Mouse (Mus musculus): Measurements from ENCODE around the gene Tldc1.

Gene Tldc1

DNA sequence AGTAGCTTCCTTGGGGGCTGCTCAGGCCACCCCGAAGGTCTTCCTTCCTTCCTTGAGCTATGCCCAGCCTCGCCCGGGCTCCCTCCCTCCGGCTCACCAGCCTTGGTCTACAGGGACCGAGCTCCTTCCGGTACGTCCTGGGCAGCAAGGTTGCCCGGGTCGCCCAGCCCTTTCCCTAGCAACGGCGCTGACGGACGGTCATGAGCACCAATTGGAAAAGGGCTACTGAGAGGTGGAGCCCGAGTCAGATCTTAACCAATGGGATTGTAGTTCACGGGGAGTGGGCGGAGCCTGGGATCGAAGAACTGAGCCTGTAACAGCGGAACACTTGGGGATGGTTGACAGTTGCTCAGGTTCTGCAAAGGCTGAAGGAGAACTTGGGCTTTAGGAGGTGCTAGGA is at the start of gene Tldc1:
Gene Tldc1 (minus strand): TSS at position 154 of the 400 bp plus-strand sequence.
- peak; percentile 100 for DNase-seq (ENCODE audit: low read depth)

DNA sequence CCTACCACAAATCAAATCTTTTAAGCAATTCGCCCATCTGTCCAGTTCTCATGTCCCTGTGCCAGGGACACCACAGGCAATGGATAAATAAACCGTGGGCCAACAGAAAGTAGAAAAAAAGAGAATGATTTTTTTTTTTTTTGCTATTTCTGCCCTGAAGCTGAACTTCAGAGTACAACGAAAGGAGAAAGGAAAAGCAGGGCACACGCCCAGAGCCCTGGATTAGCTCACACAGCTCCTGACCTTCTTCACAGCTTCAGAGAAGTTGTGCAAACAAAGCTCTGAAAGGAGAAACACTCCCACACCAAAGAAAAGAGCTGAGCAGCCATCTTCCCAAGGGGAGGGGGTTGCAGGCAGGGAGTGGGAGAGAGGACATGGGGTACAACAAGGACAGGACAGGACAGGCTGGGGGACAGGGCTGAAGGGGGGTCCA is 49.5 kb upstream of the Tldc1 start:
- DNase-seq (ENCODE audit: low read depth): no peak

DNA sequence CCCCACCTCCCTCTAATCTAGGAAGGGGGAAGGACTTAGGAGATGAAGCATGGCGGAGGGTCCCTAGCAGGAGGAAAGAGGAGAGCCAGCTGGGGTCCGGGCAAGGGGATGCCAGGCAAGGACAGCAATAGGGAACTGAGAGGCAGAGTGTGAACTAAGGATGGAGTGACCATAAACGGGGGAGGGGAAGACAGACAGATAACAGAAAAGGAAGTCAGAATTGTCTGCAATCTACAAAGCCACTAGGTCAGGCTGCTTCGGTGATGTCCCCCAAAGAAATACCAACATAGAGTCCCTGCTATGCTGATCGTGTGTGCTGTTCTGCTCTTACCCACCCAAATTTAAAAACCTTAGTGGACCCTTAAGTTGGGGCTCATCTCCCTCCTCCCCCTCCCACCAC is 48.8 kb upstream of the Tldc1 start:
- no peak for DNase-seq (ENCODE audit: low read depth)

DNA sequence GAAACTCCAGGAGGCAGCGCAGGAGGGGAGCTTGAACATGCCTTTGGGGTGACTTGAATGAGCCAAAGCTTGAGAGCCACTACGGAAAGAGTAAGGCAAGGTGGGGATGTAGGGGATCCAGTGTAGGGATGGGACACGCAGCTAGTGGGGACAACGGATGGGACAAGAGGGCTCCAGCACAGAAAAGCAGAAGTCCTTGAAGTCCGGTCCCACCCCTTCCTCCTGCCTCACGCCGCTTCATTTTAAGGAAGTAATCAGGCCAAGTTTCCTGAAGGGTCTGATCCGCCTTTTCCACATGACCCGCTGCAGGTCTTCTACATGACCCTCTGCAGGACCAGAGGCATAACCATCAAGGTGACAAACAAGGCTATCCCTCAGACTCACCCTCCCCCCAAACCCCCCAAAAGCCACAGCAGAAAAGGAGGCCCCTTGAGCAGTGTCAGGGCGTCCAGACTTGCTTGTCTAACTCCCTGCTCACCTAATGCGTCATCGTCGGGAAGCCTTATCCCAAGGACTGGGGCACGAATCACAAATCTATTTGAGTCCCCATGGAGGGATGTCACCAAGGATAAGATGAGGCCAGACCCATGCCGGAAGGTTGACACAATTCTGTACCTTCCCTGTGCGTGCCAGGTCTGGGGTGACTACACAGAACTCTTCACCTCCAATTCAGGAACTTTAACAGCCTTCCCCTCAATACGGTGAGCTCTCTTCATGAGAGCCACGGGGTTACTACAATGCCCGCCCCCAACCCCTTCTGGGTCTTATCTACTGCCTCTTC is 47.9 kb upstream of the Tldc1 start:
- no peak for DNase-seq (ENCODE audit: low read depth)

DNA sequence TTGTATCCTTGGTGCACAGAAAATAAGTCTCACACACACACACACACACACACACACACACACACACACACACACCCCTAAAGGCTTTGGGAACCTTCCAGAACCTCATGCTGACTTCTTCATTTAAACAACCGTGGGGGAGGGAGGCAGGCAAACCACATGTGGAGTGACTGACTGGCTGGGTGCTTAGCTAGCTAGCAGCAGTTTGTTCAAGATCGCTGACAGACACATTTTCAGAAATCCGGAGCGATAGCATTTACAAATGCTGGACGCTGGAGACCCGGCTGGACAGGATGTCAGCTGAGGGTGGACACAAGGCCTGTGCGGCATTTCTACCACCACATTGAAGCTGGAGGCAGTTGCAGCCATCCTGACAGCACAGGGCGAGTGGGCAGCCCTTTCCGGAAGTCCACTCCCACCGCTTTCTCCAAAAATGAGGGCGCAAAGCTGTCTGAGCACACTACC is 46.6 kb upstream of the Tldc1 start:
- DNase-seq (ENCODE audit: low read depth): peak; percentile 78

GRCm38 (mm10) chr8:119824100-119824499 is 45.9 kb upstream of the Tldc1 start:
- DNase-seq (ENCODE audit: low read depth): no peak

DNA sequence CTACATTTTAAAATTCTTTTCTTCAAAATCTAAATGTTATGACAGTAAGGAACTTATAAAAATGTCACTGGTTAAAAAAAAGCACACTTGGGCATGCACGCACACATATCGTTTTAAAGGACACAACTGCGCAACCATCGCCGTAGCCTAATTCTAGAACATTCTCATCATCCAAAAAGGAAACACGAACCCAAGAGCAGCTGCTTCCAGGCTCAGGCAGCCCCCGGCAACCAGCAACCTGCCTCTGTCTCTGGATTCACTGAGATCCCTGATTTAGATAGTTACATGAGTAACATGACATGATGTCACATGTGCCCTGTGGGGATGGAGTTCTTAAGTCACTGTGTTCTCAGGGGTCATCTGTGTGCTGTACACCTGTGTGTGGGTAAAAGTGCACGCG is 45.1 kb upstream of the Tldc1 start:
- DNase-seq (ENCODE audit: low read depth): no peak

- no peak for DNase-seq (ENCODE audit: low read depth)
These were observed 43.5 kb upstream of the Tldc1 start for GRCm38 (mm10) chr8:119821691-119822090.

- DNase-seq (ENCODE audit: low read depth): no peak
These were observed 41.8 kb upstream of the Tldc1 start for GRCm38 (mm10) chr8:119819976-119820375.

- no peak for DNase-seq (ENCODE audit: low read depth)
These were observed 41.1 kb upstream of the Tldc1 start for GRCm38 (mm10) chr8:119819316-119819715.

DNA sequence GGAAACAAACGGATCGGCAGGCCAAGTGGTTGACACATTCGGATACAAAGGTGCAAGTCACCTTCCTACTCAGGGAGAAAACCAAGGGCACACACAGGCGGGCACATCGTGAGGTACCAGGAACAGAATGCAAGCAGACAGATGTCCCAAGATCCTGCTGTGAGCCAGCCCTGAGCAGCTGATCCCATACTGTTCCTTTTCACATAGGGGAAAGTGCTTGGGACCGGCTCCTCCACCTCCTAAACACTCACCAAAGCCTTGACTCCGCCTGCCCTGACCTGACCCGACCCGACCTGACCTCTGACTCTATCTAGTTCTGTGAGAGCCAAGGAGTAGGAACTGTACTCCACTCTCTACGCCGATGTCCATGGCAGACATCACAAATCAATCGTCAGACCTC is 39.2 kb upstream of the Tldc1 start:
- no peak for DNase-seq (ENCODE audit: low read depth)

- no peak for DNase-seq (ENCODE audit: low read depth)
These were observed 38.0 kb upstream of the Tldc1 start for GRCm38 (mm10) chr8:119816219-119816618.

DNA sequence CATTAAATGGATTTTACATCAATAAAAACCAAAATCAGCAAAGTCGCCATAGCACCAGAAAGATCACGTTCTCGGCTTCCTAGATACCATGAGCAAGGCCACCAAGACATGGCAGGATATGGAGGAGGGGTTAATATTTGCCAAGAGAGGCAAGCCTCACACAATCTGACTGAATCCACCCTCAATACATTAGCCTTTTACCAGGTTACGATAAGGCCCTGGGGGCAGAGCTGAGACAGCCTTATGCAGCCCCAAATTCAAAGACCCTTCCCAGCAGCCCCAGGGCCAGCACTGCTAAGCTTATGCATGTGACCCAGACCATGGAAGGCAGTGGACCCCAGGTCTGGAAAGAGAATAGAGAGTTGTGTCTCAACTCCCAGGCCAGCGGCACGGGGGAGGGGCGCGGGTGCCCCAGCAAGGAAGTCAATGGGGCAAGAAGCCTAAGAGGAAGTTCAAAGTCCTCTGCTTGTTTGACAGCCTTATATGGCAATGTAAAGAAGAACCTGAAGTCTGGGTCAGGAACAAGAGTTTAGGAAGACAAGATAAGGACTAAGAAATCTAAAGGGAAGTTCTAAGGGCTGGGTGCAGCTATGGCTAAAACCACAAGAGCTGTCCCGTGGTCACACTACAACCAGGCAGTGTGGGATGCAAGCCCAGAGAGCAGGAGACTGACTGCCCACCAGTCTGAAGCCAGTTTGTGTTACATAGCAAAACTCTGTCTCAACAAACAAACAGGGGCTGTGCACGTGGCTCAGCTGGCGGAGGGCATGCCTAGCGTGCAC is 34.6 kb upstream of the Tldc1 start:
- DNase-seq (ENCODE audit: low read depth): no peak

DNA sequence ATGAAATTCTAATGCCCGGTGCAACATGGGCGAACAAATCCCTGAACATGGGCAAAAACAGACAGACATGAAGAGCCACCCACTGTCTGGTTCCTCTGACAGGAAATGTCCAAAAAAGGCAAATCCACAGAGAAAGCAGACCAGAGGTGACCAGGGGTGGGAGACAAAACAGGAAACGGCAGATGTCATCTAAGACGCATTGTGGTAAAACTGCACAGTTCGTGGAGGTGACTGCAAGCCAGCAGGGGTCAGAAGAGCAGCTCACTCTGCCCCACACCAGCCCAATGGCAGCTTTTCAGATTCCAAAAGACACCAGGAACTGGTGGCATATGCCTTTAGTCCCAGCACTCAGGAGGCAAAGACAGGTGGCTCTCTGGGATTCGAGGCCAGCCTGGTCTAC is 33.7 kb upstream of the Tldc1 start:
- DNase-seq (ENCODE audit: low read depth): no peak

GRCm38 (mm10) chr8:119810953-119811499 is 32.8 kb upstream of the Tldc1 start:
- no peak for DNase-seq (ENCODE audit: low read depth)

- DNase-seq (ENCODE audit: low read depth): no peak
These were observed 32.1 kb upstream of the Tldc1 start for GRCm38 (mm10) chr8:119810127-119810868.

GRCm38 (mm10) chr8:119809620-119810019 is 31.4 kb upstream of the Tldc1 start:
- DNase-seq (ENCODE audit: low read depth): no peak

DNA sequence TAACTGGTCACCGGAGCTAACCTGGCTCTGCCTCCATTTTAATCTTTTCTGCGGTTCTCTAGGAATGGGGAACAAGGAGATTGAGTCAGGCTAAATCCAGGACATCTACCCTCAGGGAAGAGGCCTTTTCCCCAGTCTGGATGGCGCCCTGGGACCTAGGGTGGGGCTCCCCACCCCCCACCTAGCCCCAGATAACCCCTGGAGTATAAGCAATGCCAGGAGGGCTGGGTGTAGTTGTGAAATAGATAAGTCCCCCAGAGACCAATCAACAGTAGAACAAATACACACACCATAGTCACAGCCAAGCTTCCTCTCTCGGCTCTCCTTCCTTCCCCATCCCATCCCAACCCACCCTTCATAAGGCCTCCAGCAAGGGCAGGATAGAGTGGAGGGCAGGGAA is 29.5 kb upstream of the Tldc1 start:
- DNase-seq (ENCODE audit: low read depth): no peak

GRCm38 (mm10) chr8:119806422-119807263 is 28.4 kb upstream of the Tldc1 start:
- DNase-seq (ENCODE audit: low read depth): peak; percentile 49

- no peak for DNase-seq (ENCODE audit: low read depth)
These were observed 27.1 kb upstream of the Tldc1 start for GRCm38 (mm10) chr8:119805275-119805674.

DNA sequence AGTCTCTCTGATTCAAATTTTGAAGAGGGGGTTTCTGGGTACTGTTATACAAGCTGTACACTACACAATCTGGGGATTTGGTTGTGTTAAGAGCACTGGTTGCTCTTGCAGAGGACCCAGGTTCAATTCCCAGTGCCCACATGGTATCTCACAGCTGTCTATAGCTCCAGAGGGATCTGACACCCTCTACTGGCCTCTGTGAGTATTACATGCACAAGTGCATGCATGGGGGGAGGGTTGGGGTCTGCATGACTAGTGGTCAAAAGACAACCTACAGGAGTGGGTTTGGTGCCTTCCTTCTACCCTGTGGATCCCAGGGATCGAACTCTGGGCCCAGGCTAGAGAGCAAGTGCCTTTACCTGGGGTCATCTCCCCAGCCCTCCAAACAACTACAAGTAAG is 24.4 kb upstream of the Tldc1 start:
- no peak for DNase-seq (ENCODE audit: low read depth)
